Mouse (Mus musculus) lung, adult 18-20 months (tissue): ENCODE data around the gene 2010300C02Rik.
A peak's percentile ranks its signal among the peaks of the same experiment; 100 is the strongest.

Source experiments
- DNase-seq, 2 experiments: peaks; one replicate each; pipeline ENCODE4 v3.0.0; 2022; ENCODE audit warnings: mixed read lengths in 2 of 2

The 2010300C02Rik gene

DNA sequence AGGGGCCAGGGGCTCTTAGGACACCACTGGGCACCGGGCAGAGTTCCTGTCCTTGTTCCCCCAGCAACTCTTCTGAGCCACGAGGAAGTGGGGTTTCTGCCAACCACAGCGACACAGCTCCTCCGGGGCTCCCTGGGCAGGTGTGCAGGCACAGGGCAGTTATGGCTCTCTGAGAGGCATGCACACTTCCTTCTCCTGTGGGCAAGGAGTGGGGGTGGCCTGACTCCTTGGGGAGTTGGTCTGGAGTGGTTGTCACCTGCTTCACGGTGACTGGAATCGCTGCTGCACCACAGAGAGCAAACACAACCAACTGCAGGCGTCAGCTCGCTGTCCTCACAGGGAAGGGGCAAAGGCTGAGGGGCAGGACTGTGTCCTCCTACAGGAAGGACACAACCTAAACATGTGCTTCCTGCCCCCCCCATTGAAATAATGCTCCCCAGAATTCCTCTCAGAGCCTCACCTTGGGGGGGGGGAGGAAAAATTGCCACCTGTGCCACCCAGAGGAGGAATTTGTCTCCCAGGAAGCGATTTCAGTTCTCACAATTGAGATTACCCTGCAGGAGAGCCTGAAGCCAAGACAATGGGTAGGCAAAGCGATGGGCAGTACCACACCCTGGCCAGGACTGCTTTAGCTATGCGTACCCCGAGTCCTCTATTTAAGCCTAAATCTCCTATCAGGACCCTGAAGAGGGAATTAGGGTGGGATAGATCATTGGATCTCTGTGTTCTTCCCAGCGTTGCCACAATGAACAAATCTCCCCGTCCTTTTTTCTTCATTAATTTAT is 54.2 kb downstream of the 2010300C02Rik start:
- DNase-seq = peak; percentile 81 to 89

DNA sequence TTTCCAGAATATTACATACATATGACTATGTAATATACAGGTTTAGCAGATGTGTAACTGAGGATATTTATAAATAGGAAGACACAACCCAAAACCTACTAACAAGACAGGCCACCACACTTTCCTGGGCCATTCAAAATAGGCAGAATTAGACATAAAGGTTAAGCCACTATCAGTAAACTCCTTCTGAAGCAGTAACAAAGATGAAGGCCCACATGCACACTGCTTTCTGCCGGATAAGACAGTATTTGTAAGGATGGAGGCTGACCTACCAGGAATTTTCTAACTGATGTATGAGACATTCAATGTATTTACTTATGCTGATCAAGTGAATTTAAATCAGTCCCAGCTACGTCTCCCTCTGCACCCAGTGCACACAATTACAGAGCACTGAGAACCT is 55.4 kb downstream of the 2010300C02Rik start:
- DNase-seq = no peak

DNA sequence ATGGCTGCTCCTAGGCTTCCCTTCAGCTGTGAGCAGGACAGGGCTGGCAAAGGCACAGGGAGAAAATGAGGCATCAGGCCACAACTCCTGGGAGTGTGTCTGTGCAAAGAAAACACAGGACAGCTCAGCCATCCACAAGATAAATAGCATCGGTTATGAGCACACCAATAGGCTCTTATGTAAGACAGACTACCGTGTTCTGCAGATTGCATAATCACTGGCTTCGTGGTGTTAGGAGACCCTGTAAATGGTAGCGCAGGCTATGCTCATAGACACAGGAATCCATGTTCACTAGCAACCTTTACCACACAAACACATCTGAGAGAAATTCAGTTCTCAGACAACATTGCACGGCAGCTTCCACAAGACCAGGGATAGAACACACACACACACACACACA is 56.3 kb downstream of the 2010300C02Rik start:
- DNase-seq = no peak

DNA sequence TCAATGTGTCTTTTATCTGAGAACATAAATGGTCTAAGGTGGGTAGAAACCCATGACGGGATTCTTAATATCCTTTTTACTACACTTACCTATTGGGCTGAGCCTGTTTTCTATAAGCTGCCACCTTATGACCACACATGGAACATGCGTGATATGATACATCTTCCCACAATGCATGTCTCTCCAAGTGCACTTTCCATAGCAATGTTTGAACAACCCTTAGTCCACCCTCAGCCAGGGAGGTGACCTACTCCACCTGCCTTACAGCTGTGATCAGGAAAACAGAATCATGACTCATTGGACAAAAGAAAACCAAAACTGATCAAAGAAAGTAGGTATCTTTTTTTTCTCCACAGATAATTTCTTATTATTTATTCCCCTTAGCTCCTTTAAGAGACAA is 63.9 kb downstream of the 2010300C02Rik start:
- no peak for DNase-seq

DNA sequence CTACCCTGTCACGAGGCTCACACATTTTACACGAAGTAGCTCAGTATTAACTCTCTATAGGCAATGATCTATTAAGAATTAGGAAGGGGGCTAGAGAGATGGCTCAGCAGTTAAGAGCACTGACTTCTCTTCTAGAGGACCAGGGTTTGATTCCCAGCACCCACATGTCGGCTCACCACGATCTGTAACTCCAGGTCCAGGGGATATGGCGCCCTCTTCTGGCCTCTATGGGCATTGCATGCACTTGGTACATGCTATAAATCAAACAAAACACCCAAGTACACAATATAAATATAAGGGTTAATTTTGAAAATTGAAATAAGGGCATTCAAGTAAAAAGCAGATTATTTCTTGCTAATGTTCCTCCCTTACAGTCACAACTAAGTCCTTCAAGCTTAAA is 65.9 kb downstream of the 2010300C02Rik start:
- no peak for DNase-seq

DNA sequence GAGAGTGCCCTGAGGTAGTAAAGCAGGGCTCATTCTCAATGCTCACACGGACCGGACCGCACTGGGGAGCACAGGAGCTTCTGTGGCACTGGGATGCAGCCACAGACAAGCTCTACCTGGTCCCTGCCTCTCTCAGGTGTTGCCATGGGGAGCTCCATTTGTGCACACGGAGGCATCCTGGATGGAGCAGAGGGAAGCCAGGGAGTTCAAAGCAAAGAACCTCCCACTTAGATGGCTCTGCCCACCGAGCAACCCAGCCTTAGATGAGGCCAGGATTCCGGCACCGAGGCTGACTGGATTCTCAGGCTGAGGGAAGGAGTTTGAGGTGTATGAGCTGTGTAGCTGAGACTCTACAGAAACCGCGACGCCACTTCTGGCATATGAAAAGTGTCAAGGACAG is 72.8 kb downstream of the 2010300C02Rik start:
- no peak for DNase-seq

DNA sequence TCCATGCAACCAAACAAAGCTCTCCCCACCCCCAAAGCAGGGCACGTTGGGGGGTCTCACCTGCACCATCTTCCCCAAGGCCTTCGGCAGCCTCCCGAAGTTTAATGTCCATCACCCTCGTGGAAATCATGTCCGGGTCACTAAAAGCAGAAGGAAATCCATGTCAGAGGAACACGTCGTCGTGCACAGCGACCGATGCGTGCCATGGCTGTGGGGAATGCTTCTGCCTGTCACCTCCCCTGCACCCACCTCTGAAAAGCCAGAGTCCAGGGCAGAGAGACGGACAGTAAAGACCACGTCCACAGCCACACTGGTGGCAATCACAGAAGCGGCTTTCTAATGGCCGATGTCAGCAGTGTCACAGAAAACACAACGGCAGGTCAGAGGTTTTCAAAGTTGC is 75.4 kb downstream of the 2010300C02Rik start:
- DNase-seq = no peak

DNA sequence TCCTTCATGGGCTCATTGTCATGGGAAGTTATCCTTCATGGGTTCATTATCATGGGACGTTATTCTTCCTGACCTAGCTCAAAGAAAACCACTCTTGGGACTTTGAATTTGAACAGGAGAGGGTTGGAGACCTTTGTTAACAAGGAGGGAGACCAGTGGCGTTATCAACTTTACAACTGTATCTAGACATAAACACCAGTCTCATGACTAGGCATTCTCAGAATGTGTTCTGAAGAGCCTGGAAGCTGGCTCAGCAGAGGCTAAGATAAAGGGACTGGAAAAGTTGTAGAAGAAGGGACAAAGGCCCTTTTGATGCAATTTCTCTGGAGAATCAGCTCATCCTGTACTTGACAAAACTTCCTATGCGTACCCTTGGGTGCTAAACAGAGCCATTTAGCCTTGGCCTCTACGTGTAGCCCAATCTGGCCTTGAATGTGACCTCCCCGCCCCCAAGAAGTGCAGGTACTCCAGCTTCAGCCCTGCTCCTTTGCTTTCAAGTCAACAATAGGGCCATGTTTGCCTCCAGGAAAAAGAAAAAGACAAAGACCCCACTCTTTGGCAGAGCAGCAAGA is 76.0 kb downstream of the 2010300C02Rik start:
- DNase-seq = no peak

DNA sequence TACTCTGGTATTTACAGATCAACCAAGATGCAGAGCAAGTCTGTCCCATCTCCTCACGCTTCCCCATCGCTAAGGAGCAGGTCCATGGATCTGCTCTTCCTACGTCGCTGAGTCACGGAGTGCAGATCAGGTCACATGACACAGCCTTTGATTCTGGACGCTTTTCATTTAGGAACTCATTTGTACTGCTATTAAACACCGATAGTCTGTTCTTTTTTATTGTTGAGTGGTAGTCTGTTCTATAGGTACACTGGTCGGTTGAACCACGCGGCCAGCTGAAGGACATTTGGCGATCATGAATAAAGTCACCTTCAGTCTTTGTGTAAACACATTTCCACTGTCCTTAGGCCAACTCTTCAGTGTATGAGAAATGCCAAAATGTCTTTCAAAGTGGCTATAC is 78.5 kb downstream of the 2010300C02Rik start:
- DNase-seq = no peak

DNA sequence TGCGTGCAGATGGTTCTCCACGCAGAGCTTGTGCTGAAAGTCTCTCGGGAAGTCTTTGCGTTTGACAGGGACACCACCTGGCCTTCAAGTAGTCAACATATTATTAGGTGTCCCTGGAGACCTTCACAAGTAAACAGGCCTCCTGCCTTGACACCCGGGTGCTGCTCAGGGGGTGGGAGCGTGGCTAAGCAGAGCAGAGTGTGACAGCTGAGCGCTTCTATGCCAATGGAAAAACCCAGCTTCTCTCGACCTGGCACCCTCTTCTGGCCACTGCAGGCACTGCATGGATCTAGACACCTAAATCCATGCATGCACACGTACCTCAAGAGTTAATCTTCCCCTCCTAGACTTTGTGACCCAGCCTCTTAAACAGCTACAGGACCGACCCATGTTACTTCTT is 80.8 kb downstream of the 2010300C02Rik start:
- DNase-seq = peak; percentile 67 to 75

DNA sequence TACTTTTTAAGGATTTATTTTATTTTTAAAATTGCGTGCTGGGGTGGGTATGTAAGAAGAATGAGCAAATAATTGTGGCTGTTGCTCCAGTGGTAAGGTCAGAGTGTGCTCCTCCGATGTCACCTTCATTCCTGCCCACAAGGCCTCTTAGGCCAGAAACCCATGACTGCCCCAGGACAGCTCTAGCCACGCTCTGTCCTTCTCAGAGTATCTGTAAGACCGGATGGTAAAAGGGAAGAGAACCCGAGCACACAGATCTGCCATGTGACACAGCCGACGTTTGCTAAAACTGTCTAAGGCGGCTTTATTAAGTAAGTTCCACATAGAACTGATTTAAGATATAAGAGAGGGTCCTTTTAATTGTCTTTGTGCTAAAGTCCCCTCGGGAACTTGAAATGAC is 81.3 kb downstream of the 2010300C02Rik start:
- DNase-seq = no peak

DNA sequence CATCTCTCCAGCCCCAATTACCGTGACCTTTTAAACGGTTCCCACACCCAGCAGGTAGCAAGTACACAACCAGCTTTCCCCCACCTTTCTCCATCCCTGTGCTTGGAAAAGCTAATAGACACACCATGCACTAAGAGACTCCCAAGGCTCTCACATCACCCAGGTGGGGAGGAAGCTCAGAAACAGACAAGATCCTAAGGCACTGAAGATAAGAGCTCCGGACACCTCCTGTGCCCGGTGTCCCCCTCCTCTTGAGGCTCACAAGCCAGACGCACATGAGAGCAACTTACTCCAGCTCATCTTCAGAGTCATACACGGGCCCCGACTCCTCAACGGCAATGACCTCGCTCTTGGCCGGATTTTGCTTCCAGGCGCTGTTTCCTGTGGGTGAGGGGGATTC is 82.3 kb downstream of the 2010300C02Rik start:
- DNase-seq = no peak

DNA sequence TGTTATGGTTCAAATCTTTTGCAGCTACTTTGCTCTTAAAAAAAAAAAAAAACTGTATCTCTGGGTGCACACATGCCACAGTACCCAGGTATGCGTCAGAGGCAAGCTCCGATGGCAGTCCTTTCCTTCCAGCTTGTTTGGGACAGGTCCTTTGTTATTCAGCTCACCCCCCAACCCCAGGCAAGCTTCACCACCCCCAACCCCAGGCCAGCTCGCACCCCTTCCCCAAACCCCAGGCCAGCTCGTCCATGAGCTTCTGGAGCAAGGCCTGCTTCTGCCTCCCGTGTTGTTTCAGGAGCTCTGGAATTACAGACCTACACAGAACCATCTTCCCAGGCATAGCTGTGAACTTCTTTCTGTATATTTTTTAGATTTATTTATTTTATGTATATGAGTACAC is 83.1 kb downstream of the 2010300C02Rik start:
- no peak for DNase-seq

DNA sequence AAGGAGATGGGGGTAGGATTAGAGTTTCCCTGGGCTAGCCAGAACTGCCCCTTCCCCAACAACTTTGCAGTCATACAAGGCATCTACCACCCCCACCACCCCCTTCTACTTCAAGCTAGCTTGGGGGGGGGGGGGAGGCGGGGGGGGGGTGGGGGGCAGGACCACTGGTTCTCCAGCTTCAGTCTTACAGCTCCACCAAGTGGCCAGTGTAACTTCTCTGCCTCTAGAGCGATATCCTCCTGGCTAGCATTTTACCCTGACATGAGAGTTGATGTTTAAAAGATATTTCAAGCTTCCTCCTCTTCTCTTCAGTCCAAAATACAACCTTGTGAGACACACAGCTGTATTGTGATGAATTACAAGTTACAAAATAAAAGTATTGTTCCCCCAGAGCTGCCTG is 83.7 kb downstream of the 2010300C02Rik start:
- peak in 1 of 2 experiments; percentile 22 for DNase-seq

DNA sequence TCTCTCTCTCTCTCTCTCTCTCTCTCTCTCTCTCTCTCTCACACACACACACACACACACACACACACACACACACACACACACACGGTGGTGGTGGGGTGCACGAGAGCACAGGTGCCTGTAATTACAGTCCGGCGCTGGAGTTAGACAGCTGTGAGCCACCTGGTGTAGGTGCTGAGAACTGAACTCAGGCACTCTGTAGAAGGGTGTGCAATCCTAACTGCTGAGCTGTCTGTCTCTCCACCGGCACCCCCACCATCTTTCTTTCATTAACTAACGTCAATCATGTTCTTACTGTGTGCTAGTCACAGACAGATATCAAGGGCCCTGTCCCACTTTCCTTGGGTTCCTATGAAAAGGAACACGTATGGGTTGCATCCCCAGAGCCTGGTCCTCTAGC is 84.2 kb downstream of the 2010300C02Rik start:
- DNase-seq = no peak

DNA sequence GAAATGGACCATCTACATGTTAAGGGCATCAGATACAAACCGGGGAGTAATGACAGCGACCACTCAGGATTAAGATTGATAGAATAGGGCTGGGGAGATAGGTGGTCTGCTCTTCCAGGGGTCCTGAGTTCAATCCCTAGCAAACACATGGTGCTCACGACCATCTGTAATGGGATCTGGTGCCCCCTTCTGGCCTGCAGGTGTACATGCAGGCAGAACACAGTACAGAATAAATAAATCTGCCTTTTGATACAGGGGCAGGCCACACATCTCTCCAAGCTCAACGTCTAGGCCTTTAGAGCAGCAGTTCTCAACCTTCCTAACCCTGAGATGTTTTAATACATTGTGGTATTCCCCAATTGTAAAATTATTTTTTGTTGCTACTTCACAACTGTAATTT is 85.2 kb downstream of the 2010300C02Rik start:
- peak in 1 of 2 experiments; percentile 25 for DNase-seq

DNA sequence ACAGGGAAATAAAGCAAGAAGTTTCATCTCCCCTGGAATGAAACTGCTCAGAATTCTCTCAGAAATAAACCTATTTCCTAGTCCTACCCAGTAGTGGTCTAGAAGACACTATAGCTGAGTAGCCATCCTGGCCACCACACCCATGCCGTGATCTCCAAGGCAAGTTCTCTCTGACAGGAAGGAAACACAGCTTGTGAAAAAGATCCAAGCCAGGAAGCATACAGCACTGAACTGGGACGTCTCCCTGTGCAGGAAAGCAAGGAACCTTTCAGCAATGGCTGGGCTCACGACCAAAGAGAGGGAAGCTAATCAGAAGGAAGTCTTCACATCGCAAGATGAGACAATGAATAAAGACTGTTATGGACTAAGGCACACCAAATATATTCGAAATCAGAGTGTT is 86.4 kb downstream of the 2010300C02Rik start:
- no peak for DNase-seq

DNA sequence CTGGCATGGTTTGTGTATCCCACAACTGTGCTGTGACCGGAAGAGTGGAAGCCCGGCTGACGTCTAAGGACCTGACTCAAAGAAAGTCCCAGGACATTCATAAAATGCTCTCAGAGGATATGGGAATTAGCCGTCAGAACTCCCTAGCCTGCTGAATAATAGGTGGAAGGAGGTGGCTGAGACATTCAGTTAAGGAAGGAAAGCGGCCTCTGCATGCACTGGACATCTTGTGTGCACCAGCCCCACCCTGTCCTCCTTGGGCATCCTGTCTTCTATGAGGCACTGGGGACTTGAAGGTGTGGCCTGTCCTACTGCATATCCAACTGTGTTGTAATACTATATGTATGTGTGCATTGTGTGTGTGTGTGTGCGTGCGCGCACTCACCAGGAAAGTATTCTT is 87.5 kb downstream of the 2010300C02Rik start:
- no peak for DNase-seq

DNA sequence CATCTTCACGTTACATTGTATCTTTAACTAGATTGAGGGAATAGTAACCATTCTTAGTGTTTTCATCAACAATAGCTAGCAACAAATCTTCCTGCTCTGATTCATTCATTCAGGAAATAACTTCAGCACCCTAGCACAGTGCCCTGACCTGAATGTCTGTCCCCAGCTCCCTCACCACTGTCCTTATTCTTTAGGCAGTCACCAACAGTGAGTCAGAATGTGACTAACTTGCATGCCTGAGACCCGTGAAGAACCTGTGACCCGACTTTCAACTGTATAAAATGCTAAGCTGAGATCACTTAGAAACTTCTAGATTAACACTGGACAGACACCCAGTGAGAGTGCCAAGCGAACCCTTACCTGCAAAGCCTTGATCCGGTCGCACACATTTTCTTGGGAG is 88.4 kb downstream of the 2010300C02Rik start:
- DNase-seq = no peak

DNA sequence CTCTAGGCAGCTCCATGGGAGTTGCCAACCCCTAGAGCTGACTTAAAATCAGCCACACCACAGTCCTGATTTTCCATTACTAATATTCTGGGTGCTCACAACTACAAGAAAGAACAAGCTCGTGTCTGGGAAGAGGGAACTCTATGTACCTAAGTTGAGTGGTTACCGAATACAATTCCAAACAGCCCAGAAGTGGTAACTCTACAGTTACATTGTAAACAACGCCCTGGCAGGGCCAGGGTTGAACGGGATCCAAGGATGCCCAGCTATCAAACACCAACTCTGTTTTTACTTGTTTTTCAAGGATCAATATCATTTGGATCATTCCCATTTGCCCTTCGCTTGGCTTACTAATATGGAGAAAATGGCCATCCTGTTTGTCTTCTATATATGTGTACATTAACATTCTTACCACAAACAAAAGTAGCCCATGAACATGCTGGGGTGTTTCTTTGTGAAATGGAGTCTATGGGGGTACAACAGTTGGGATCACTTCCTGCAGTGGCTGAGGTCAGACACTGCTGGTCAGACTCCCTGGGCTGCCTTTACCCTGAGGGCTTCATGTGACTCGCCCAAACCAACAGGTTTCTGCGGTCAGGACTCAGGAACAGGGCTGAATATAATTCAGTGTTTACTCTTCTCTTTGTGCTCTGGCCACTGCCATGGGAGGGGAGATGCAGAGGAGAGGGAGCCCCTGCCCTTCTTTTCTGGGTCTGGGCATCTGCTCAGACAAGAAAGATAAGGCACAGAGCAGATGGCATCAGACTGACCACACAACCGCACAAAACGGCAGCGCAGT is 89.3 kb downstream of the 2010300C02Rik start:
- DNase-seq = peak; percentile 46 to 66

DNA sequence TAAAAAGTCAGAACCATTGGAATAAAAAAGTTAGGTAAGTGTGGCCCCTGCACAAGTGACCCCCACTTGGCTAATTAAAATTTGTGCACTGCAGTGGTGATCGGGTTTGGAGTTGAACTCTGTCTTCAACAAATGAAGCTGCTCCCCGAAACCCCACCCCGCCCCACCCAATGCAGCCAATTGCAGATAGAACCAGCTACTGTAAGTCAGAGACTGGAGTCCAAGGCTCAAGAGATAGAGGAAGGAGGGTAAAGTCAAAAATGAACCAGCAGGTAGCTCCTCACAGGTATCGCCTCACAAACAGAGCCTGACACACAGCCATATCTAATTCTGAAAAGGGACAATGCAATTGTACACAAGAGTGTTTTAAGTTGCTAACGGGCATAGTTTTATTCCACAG is 90.0 kb downstream of the 2010300C02Rik start:
- DNase-seq = no peak

DNA sequence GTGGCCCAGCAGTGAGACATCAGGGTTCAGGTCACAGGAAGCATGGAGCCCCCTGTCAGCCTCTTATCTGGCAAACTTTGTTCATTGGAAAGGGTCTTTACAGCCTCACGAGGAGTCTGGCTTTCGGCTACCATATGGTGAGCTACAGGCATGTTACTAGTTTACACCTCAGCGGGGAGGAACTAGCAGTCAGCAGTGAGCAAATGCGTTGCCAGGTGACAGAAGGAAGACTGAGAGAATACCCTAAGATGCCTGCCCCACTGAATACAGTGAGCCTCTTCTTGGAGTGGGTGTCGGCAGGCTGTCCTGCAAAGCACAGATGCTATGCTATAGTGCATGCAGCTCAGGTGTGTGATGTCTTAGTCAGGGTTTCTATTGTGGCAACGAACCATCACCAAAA is 91.1 kb downstream of the 2010300C02Rik start:
- no peak for DNase-seq

DNA sequence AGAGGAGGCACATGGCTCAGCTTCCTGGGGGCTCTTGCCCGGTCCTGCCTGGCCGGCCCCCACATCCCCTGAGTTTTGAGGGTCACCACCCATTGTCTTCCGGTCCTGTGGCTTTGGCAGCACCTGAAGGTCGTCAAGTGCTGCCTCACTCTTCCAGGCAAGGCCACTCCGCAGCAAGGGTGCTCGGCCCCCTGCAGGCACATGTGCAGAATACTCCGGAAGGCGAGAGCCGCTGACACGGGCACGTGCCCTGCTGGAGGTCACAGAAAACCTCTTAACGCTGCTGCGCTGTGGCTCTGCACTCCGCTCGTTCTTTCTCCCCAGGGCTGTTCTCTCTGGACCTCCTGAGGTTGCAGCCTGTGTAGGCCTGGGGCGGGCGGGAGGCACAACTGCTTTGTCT is 95.7 kb downstream of the 2010300C02Rik start:
- DNase-seq = no peak

DNA sequence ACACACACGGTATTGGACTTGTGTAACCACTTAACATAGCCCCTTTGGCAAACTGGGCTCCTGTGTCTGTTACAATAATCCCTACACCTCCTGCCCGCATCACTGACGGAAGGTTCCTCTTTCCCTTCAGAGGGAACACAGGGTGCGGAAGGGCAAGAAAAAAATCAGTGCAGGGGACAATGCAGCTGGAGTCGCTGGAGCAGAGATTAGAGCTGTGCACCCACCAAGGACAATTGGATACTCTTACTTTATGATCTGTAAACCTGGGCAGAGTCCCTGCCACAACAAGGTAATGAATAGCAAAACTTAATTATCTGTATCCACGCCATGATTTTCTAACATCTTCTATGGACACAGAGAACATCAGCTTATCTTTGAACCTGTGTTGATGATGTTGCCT is 97.8 kb downstream of the 2010300C02Rik start:
- no peak for DNase-seq
